Mouse (Mus musculus) ZHBTc4 (cell line): ENCODE measurements around the gene Ank3.

ENCODE experiments used
- DNase-seq: peaks from one replicate; pipeline ENCODE4 v3.0.0-alpha.2; 2011; ENCODE audit warnings: low read depth, low spot score

The Ank3 gene

DNA sequence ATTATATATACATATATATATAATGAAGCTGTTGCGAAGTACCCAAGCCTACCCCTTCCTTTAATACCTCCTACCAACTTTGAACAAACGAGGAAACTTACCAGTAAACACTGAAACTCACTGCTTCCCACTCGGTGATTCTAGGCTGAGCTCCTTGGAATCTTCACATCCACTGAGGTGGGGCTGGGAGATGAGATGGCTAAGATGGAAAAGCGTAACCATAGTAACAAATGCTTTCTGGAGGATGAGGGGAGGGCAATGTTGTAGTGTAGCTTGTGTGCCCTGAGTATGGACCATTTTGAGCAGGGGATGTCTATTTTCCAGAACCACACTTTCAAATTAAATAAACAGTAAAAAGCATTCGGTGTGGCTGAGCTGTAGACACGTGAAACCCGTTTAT, 364.4 kb downstream of the Ank3 start:
- DNase-seq: no peak

DNA sequence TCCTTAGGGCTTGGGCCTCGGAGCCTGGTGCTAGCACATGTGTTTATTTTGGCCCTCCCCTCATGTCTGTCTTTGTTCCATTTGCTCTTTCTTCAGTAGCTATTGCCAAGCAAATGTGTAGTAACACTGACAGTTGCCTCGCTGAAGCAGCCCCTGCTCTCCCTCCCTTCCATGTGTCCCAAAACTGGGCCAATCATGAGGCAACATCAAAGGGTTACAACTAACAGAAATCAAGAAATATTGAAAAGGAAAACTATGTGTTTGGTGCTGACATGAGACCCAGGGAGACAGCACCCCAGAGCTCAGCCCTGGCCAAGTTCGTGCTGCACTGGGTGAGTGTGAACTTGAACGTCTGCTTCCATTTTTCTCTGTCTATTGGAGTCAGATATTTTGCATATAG, 365.8 kb downstream of the Ank3 start:
- DNase-seq: no peak

DNA sequence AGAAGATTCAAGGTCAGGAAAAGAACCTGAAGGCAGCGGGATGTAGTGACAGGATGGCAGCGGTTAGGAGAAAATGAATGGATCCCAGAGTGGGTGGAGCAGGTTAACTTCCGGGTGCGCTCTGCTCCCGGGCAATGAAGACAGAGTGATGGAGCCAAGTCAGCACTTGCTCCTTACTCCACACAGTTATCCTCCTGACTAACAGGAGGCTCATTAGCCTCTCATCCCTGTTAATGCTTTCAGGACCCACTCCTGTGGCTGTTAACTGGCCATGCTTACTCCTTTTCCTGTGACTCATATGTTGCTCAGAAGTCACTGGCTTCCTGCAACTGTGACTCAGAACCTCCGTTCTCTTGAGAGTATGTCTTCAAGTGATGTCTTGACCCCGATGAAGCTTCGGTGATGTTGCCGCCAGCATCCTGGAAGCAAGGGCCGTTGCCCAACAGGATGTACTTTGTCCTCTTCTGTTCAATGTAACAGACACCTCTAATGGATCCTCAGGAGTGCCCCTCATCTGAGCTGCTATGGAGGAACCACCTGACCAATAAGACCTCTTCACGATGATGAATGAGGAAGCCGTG, 378.6 kb downstream of the Ank3 start:
- DNase-seq: peak; percentile 14

DNA sequence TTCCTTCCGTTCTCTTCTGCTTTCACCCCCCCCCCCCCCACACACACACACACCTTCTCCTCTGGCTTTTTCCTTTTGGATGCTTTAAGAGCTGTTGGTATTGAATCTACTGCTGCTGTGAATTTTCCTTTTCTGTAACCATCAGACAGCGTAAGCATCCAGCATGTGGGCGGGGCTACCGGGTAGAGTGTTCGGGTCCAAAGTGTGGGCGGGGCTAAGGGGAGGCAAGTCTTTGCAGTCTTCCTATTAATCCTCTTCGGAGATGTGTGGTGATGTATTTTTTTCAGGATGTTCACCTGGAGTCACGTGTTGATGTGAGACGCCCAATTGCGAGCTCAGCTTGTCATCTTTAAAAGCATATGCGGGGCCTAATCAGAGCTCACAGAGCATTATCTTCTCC, 379.2 kb downstream of the Ank3 start:
- DNase-seq: peak; percentile 59

DNA sequence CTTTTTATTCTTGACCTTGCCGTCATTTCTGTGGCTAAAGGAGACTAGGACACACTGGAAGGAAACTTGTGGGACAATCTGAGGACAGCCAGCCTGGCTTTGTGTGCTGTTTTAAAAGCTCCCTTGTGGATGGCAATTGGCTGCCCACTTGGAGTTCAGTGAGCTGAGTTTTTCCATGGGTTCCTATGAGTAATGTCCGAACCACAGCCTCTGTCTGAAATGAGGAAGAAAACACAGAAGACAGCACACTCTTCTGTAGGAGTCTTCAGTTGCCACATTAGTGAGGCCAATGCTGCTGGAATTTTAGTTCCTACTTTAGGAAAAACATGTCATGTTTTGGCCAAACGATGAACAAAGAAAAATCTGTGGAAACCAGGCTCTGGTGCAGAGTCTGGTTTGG, 380.7 kb downstream of the Ank3 start:
- no peak for DNase-seq

DNA sequence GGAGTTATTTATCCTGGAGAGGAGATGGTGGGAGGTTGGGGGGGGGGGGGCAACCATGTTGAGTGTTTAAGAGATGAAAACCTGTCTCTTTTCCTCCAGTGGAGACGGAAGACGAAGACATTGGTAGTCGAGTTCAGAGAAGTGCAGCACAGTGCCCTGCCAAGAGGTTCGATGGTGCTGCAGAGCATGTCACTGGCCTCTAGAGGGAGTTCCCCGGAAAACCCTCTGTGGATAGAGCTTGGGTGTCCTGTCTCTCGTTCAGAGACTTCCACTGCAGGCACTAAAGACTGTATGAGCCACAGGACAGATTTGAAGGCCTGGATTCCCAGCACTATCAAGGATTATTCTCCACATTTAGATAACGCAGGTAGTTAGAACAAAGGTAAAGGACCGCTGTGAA, 382.9 kb downstream of the Ank3 start:
- DNase-seq: peak; percentile 84

DNA sequence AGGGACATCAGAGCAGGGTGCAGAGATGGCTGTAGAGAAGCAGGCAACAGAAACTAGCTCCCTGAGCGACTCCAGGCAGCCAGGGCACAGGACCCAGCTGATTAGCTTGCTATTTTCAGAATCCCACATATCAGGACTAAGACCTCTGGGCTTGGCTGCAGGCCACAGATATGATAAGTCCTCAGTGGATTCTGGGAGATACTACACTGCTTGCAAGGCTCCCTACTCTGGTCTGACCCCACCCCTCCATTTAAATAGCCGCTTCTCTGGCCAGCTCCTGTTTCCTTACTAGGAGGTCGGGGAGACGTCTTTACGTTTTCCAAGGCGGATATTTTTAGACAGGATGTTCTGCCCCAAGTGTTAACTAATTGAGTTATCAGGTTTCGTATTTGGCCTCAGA, 386.7 kb downstream of the Ank3 start:
- peak; percentile 32 for DNase-seq

DNA sequence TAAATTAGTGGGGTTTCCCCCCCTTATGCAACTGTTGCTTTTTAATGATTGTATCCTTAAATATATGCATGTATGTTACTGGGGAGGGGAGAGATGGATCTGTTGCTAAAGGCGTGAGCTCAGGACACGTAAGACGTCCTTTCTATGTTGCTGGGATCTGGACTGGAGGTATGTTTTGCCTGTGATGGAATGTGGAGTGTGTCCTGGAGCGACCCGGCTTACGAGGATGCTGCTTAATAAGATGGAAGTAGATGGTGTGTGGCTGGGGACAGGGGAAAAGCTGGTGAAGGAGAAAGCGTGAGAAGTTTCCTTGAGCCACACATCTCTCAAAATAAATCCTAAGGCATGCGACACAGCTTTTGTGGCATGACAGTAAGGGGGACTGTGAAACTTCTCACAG, 387.1 kb downstream of the Ank3 start:
- DNase-seq: no peak

DNA sequence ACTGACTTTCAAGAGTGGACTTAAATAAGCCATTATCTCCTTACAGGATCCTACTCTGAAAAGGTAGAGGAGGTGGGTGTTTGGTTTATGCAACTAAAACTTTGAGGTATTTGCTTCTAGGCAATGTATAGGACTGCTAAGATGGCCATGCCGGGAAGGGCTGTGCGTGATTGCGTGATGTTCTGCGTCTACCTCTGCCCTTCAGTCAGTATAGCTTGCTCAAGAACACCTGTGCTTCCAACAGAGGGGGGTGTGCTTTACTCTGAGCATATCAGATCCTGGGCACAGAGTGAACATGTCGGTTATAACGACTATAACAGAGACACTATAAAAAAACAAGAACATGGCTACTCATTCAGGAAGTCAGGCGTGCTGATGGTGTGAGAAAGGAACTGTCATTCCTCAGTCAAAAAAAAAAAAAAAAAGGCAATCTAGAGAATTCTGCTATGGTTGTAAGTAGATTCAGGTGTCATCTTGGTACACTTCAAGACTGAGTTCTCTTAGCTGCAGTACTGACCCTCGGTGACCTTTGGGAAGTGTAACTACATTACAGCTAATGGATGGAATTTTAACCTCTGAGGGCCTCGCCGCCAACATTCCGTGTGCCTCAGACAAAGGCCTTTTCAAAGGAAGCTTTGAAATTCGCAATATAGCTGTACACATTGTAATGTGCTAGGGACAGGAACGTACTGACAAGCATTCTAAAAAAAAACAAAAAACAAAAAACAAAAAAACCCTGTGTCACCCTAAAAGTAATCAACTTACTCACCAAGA, 387.8 kb downstream of the Ank3 start:
- DNase-seq: peak; percentile 28

DNA sequence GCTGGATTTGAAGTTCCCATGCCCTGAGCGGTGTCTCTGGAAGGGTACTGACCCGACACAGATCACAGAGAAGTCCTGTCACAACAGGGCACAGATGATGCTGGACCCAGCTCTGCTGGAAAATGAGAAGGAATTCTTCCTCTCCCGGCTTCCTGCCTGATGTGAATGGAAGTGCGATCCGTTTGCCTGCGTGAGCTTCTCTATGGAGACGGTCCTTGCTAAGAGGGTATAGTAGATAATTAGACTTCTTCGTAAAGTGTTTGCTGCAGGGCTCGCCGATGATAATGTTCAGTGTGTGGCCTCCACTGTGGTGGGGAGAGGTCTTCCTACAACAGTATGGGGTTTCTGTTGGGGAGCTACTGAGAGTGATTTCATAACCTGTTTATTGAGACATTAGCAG, 388.8 kb downstream of the Ank3 start:
- no peak for DNase-seq

DNA sequence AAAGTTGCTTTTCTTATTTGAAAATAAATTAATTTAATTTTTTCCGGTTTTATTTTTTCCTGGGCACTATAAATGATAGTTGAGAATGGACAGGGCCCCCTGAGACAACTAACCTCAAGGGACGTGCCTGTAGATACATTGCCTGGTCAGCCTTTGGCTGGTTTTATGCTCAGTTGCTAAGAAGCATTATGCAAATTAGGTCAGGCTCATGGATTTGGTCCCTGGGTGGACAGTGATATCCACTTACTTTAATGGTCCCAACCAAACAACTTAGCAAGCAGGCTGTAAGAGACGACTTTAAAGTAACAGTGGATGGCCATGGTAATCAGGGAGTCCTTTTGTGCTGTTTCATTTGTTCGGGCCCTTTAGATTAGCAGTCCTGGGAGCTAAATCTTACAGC, 392.0 kb downstream of the Ank3 start:
- DNase-seq: no peak

DNA sequence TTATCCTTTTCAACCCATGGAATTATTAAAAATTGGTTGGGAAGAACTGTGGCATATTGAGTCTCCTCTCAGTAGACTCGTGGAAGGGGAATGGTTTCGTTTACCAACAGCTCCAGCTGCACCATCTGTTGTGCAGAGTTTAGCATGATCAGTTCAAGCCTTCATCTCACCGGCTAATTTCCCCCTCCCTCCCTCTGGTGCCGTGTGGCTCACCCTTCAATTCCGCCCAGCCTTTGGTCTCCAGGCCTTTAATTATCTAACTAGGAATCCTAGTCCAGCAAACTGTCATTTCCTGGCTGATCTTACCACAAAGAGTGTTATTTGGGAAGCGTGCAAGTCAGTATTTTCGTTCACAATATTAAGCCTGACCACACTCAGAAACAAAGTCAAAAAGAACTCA, 393.4 kb downstream of the Ank3 start:
- no peak for DNase-seq

DNA sequence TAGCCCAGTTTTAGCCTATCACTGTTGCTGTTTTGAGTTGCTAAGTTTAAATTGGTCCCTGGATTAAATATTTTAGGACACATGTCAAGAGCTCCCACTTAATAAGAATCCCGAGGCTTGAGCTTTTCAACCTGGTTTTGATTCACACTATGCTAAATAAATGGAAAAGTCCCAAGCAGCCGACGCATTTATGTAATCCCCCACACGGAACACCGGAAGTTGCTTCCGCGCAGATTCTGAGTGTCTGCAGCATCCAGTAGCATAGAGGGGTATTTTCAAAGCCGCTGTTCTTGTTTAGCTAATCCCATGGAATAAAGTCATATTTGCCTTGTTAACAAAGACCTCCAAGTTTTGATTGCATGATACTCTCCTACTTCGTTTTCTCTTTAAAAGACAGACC, 393.8 kb downstream of the Ank3 start:
- DNase-seq: no peak

DNA sequence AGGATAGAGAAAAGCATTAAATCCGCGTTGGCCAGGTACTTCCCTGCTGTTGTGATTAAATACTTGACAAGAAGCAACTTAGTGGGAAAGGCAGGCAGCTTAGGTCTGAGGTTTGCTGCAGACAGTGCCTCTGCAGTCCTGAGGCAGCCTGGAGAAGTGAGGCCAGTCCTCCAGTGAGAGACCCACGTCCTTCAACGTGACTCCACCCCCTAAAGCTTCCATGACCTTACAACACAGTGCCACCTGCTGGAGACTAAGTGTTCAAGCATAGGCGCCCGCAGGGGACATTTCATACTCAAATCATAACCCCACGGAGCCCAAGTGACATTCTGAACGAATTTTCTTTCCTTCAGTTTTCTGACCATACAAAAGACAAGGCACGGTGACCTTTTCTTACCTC, 394.5 kb downstream of the Ank3 start:
- peak; percentile 91 for DNase-seq

DNA sequence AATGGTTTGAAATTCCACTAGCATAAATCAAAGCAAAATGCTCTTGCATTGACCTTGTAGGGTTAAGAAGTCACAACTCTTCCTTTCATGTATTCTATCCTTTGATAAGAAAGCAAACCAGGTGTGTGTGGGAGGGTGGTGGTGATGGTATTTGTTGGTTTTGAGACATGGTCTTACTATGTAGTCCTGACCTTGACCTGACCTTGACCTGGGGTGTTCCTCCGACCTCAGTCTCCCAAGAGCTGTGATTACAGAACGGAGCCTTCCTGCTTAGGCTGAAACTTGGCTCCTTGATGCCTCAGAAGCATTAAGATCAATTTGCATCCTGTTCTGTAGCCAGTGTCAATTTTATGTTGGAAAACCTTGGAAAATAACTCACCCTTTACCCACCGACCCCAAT, 397.1 kb downstream of the Ank3 start:
- peak; percentile 71 for DNase-seq

DNA sequence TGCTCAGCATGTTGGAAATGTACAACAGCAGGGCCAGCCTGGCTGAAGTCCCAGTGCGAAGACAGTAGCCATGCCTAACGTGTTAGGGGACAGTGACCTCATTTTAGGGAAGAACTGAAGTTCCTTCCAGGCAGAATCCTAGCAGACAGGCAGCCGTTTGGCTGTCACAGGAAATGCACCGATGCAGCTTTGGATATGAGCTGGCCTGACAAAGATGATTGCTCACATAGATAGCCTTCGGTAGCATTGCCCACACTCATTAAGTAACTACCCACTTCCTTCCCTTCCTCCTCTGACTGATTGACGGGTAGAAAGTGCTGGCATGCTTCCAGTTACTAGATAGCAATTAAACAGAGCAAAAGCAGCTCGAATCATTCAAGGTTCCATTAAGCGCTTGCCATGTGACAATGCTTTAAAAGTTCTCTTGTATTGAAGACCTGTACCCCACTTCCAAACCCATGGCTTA, 397.9 kb downstream of the Ank3 start:
- no peak for DNase-seq

DNA sequence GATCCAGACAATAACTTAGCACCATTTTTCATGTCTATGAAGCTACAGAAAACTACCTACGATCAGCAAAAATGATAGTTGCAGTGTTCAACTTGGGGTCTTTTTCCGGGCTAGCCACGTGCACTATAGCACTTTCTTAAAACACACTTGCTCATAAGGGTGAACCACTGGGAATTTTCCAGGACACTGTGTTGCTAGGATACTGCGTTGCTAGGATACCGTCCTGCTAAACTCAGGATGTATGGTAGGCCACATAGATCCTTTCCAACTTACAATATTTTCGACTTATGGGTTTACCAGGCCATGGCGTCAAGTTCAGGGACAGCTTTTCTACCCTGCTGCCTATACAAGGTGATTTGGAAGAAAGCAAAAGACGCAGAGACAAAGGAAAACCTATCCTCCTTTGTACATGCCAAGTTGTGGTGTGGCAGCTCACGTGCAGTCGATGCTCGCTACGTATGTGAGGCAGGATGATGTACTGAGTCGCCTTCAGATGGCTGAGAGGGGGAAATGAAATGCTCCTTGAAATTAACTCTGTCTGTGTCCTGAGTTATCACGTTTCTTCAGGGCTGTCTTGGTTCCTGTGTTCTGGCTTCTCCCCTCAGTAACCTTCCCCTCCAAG, 404.7 kb downstream of the Ank3 start:
- DNase-seq: peak; percentile 36

DNA sequence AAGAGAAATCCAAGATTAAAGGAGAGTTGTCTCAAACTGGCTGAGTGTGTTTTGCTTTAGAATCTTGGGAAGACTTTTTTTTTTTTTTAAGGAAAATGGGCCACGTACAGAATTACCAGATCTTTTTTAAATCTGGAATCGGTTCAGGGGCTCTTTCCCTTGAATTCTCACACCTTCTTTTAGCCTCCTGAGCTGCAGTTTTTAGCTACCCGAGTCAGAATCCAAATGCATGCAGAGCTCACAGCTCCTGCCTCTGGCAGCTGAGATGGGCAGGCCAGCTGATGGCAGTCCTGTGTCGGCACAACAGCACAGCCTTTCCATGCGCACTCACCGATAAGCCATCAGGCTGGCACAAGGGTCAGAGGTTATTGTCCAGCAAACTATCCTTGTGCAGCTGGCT, 406.0 kb downstream of the Ank3 start:
- DNase-seq: no peak

DNA sequence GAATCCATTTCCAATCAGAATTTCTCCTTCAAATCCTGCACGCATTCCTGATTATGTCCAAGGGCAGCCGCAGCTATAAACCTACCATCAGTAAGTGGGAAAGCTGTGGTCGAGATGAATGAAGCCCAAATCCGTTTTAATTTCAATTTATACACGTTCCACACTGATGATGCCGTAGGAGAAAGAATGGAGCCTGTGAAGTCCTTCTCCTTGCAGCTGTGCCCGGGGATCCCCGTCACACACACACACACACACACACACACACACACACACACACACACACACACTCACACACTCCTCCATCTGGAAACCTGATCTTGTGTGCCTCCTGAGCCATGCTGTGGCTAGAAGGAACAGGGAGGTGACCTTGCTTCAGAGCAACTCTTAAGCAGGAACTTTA, 412.2 kb downstream of the Ank3 start:
- DNase-seq: no peak

DNA sequence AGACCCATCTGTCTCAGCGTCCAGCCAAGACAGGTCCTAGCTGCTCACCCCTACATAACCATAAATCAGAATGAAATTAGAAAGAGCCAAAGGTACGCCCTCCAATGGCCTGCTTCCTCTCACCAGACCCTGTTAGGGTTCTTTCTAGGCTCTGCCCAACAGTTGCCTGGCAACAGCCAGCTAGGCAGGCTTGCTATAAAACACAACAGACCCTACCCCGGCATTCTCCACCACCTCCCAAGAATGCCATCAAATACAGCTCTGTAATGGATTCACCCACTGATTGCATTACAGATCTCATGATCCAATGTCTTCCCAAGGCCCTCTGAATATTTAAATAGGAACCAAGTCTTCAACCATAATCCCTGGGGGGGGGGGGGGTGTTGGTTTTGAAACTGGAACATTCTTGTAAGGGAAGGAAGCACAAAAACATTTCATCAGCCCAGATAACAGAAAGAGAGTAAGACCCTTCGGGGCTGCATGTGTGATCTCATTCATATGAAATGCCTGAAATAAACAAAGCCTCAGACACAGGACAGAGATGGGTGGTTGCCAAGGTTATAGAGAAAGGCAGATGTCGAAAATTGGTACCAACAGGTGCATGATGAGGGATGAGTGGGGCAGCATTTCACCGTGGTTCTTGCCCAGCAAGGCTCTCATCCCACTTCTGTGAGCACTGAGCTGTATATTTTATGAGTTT, 415.4 kb downstream of the Ank3 start:
- DNase-seq: no peak

DNA sequence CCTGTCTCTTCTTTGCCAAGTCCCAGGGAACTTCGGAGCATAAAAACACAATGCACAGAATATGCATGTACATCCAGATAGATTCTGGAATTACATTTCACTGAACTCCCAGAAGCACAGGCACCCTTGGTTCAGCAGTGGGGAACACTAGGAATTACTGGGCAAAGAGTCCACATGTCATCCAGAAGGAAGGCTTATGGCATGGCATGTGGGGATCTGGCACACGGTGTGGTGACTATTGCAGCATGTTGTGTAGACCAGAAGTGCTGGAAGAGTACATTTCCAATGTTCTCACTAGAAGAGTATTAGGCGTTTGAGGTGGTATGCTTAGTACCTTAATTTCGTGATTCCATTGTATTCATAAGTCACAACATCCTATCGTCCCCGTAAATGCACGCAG, 422.7 kb downstream of the Ank3 start:
- no peak for DNase-seq

DNA sequence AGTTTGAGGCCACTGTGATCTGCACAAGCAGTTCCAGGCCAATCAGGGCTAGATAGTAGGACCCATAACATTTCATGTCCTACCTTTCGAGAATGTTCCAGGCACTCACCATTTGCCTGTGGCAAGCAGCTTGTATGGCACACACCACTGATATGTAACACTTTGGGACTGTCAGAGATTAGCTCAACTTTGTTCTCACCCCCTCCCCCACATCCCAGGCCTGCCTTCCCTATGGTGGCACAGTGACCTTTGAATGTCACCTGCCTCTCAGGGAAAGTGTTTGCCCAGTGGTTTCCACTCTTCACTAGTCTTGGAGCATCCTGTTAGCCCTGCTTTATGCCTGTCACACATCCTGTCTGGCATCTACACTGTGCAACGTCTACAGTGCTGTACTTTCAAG, 430.2 kb downstream of the Ank3 start:
- no peak for DNase-seq

DNA sequence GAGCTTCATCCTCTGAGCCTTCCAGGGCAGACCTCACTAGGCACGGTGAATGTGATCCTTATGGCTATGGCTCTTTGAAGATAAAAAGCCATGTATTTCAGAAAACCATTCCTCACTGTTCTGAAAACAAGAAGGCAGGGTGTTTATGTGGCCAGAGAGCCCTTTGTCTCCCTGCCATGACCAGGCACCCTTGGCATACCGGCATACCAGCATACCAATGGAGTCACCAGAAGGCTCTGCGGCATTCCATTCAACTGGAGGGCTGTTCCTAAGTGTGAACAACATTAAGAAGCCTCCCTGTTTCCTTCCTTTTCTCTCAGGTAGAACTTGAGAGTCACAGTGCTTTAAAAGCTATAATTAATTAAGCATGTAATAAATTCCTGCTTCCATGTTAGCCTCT, 430.7 kb downstream of the Ank3 start:
- DNase-seq: peak; percentile 27
